Mouse (Mus musculus) liver, embryonic 14.5 days (tissue): ENCODE measurements around the gene Card11. TPM values are rescaled to one million over a fixed set of nuclear protein-coding genes. Genes with fewer than 3 reads are reported as not detected.

ENCODE experiments used
- ATAC-seq: fragments of 200-750 bp; cut with Nextera tagmentation; 2 replicates; pipeline ENCODE4 v1.8.0; 2017; ENCODE audit warnings: moderate number of reproducible peaks, mild to moderate bottlenecking, moderate library complexity; ENCODE audit not compliant: insufficient read depth
- DNase-seq, 3 experiments: peaks; one replicate each; pipeline ENCODE4 v3.0.0-alpha.2; 2012 to 2013; ENCODE audit warnings: low read depth in 3 of 3, low spot score in 3 of 3
- H3K27ac ChIP-seq: fragments of 300-500 bp; sonication (generic); 2 replicates; pipeline ENCODE4 v1.5.1; 2014; ENCODE audit warnings: moderate library complexity, mild to moderate bottlenecking, control low read depth, inconsistent platforms
- H3K27me3 ChIP-seq: fragments of 300-500 bp; sonication (generic); 2 replicates; pipeline ENCODE4 v1.6.1; 2014; ENCODE audit warnings: mild to moderate bottlenecking, low read length, moderate library complexity; ENCODE audit not compliant: control insufficient read depth, insufficient read depth
- H3K36me3 ChIP-seq: fragments of 300-500 bp; sonication (generic); replicated peaks from 2 replicates; pipeline ENCODE4 v1.6.1; 2014; ENCODE audit warnings: low read depth; ENCODE audit not compliant: control insufficient read depth, insufficient read depth
- H3K4me1 ChIP-seq, 2 experiments: fragments of 200-500 bp in 1 of 2; fragments of 300-500 bp in 1 of 2; sonication (generic) in 1 of 2; replicated peaks; 2 replicates each; pipeline ENCODE4 v1.6.1; 2012 to 2014; ENCODE audit warnings: antibody characterized with exemption in 1 of 2, inconsistent platforms in 1 of 2, low read length in 1 of 2; ENCODE audit not compliant: control insufficient read depth in 2 of 2, insufficient read depth in 2 of 2
- H3K4me2 ChIP-seq: fragments of 300-500 bp; sonication (generic); 2 replicates; pipeline ENCODE4 v1.6.1; 2014; ENCODE audit warnings: low read depth, mild to moderate bottlenecking, control low read depth, moderate library complexity
- H3K4me3 ChIP-seq, 2 experiments: fragments of 200-500 bp in 1 of 2; fragments of 300-500 bp in 1 of 2; sonication (generic) in 1 of 2; 2 replicates each; pipeline ENCODE4 v1.5.1; 2012 to 2014; ENCODE audit warnings: low read depth in 2 of 2, low read length in 2 of 2, mild to moderate bottlenecking in 2 of 2, control low read depth in 1 of 2, inconsistent platforms in 1 of 2, moderate library complexity in 1 of 2; ENCODE audit not compliant: insufficient read depth in 1 of 2
- H3K9ac ChIP-seq: fragments of 300-500 bp; sonication (generic); replicated peaks from 2 replicates; pipeline ENCODE4 v1.6.1; 2014; ENCODE audit warnings: mild to moderate bottlenecking, control low read depth, moderate library complexity
- H3K9me3 ChIP-seq: fragments of 300-500 bp; sonication (generic); 2 replicates; pipeline ENCODE4 v1.6.1; 2016; ENCODE audit warnings: low read length, mixed read lengths; ENCODE audit not compliant: control insufficient read depth
- CTCF ChIP-seq: IDR thresholded peaks from 2 replicates; pipeline ENCODE4 v1.5.1; 2016; ENCODE audit warnings: antibody characterized with exemption, low read depth, control low read depth
- EP300 ChIP-seq: IDR thresholded peaks from 2 replicates; pipeline ENCODE4 v1.6.1; 2016; ENCODE audit warnings: antibody characterized with exemption, low read depth
- WGBS: fragments of 180-500 bp; shearing (Covaris S2); extraction: QIAGEN DNeasy Blood & Tissue Kit; methylation state at CpG from one replicate; pipeline ENCODE4 v1.1.7; 2014; ENCODE audit not compliant: insufficient replicate concordance; 5-methylcytosine and 5-hydroxymethylcytosine counted together
- polyA plus RNA-seq, 2 experiments: library from polyadenylated mRNA; depleted of rRNA in 1 of 2; stranded (reverse) in 1 of 2; unstranded in 1 of 2; fragments of >200 nt; fragmentation: Nextera tagmentation in 1 of 2; extraction: Ambion mirVana in 1 of 2; gene quantifications; 2 replicates each; pipeline versions ENCODE4 v1.2.1 to v1.2.3; 2012 to 2014

Card11 gene
- polyA plus RNA-seq, 2 experiments, result 0.26 TPM; not detected in 1

DNA sequence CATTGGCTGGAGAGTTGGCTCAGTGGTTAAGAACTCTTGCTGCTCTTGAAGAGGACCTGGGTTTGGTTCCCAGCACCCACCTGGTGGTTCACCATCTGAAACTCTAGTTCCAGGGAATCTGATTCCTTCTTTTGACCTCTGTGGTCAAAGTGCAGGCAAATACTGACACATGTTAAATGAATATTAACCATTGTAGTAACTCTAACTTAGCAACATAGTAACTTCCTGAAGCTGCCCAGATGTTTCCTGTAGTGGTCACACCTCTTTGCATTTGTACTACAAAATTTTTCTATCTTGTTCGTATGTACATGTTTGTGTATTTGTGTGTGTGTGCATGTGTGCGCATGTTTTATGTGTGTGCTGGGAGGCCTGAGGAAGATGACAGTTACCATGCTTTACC, 20.3 kb downstream of the Card11 start:
- Histone ChIP-seq H3K4me2 (no peak overlapping the region), H3K4me1 (no peaks in the 10 kb centered on the region), H3K9me3 (no peaks in the 10 kb centered on the region), H3K27ac (no peak overlapping the region), H3K4me3 (no peak overlapping the region), H3K9ac (no peak overlapping the region), H3K36me3 (no peaks in the 10 kb centered on the region), H3K27me3 (no peaks in the 10 kb centered on the region)
- DNase-seq (no peak), ATAC-seq (no peak)
- 59% methylated on average over 2 of the region's 2 CpGs for WGBS
- TF ChIP-seq CTCF (no peak), EP300 (no peak)

DNA sequence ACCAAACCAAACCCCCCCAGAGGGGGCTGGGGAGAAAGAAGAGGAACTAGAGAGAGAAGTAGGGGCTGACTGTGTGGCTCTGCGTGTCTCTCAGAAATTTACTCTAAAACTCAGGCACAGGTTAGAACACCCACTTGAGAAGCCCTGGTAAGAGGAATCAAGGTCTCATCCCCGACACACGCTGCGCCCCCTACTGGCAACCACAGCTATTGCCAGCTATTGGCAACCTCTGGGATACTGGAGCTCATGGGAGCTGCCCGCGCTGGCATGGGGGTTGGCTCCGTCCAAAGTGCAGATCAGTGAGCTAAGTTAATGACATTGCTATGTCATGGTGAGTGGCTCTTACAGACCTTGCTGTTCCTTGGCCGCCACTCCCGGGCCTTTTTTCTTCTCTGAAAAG, 37.4 kb downstream of the Card11 start:
- no peak for ATAC-seq
- WGBS, result 25% methylated on average over 9 of the region's 9 CpGs
- no peak overlapping the region for H3K4me2 ChIP-seq

DNA sequence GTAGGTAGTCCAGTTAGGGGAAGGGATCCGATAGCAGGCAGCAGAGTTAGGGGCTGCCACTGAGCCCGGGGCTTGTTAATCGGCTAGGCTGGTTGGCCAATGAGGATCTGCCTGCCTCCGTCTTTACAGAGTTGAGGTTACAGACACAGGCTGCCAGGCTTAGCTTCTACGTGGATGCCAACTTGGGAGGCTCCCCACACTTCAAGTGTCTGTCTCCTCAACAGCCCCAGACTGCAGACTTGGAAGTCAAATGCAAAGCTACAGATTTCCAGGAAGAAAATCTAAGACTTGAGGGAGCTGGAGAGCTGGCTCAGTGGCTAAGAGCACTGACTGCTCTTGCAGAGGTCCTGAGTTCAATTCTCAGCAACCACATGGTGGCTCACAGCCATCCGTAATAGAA, 39.6 kb downstream of the Card11 start:
- no peak overlapping the region for H3K4me2 ChIP-seq
- H3K9me3 ChIP-seq, result no peaks in the 10 kb centered on the region
- TF ChIP-seq CTCF, result no peak
- no peak for TF ChIP-seq EP300
- WGBS, result 61% methylated on average over 6 of the region's 6 CpGs
- H3K4me3 ChIP-seq, result no peak overlapping the region
- ATAC-seq, result no peak
- DNase-seq, result no peak
- no peak overlapping the region for H3K9ac ChIP-seq
- no peaks in the 10 kb centered on the region for H3K27me3 ChIP-seq
- no peak overlapping the region for H3K27ac ChIP-seq
- H3K4me1 ChIP-seq, result no peaks in the 10 kb centered on the region
- H3K36me3 ChIP-seq, result no peaks in the 10 kb centered on the region

More for the DNA sequence above, 37.4 kb downstream of the Card11 start:
- Histone ChIP-seq H3K4me3 (no peak overlapping the region), H3K36me3 (no peaks in the 10 kb centered on the region), H3K27ac (no peak overlapping the region), H3K9ac (no peak overlapping the region), H3K27me3 (no peaks in the 10 kb centered on the region), H3K4me1 (no peaks in the 10 kb centered on the region), H3K9me3 (no peaks in the 10 kb centered on the region)
- TF ChIP-seq EP300 (no peak), CTCF (peak; percentile 73)
- peak in 1 of 3 experiments; percentile 4 for DNase-seq

DNA sequence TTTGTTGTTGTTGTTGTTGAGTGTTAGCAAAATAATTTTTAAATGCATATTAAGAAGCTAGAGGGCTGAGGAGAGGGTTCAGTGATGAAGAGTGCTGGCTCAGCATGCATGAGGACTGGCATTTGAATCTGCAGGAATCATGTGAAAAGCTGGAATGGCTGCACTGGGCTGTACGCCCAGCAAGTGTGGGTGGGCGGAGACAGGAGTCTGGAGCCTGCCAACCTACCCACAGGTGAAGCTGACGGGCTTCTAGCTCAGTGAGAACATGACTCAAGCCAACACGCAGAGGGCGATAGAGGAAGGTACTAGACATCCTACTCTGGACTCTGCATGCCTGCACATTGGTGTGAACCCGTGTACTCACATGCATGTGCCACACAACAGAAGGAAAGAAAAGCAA, 41.2 kb downstream of the Card11 start:
- DNase-seq (no peak), ATAC-seq (no peak)
- no peaks in the 10 kb centered on the region for H3K4me1 ChIP-seq
- no peaks in the 10 kb centered on the region for H3K27me3 ChIP-seq
- H3K9ac ChIP-seq, result no peak overlapping the region
- no peak overlapping the region for H3K4me3 ChIP-seq
- H3K27ac ChIP-seq, result no peak overlapping the region
- H3K4me2 ChIP-seq, result no peak overlapping the region
- no peaks in the 10 kb centered on the region for H3K9me3 ChIP-seq
- no peaks in the 10 kb centered on the region for H3K36me3 ChIP-seq
- TF ChIP-seq CTCF (no peak), EP300 (no peak)
- WGBS, result 58% methylated on average over 6 of the region's 6 CpGs

DNA sequence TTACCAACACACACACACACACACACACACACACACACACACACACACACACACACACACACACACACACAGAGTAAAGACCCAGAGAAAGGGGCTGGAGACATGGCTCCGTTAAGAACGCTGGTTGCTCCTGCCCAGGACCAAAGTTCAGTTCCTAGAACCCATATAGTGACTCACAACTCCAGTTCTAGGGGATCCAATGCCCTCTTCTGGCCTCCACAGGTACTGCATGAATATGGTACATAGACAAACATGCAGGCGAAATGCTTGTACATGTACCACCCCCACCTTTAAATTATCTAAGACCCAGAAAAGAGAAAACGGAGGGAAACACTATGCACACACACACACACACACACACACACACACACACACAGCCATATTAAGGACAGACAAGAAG, 43.3 kb downstream of the Card11 start:
- H3K4me1 ChIP-seq, result no peaks in the 10 kb centered on the region
- no peak overlapping the region for H3K9ac ChIP-seq
- no peak for TF ChIP-seq EP300
- peak; percentile 42 for TF ChIP-seq CTCF
- no peak overlapping the region for H3K27ac ChIP-seq
- no peak for DNase-seq
- no peaks in the 10 kb centered on the region for H3K9me3 ChIP-seq
- ATAC-seq, result no peak
- WGBS, result 58% methylated on average over 4 of the region's 4 CpGs
- no peaks in the 10 kb centered on the region for H3K27me3 ChIP-seq
- no peaks in the 10 kb centered on the region for H3K36me3 ChIP-seq
- no peak overlapping the region for H3K4me3 ChIP-seq
- no peak overlapping the region for H3K4me2 ChIP-seq
